27 mouse cellular contexts compared by ENCODE assay signal in genomic region chrX:53236404-53236803, GRCm38 (mm10). TPM values are rescaled to one million over a fixed set of nuclear protein-coding genes. Genes with fewer than 3 reads are reported as not detected.
A peak's percentile ranks its signal among the peaks of the same experiment; 100 is the strongest.
DNase-seq lines count a peak whose midpoint lies in the region; ATAC-seq and TF ChIP-seq lines count a peak whose summit lies in the region.
"Had no signal": no experiment of that assay in that cellular context is flagged by ENCODE, and none has a peak within 500 bp of the region (broad histone marks: within the 10 kb centered on the region; RNA-seq: fewer than 3 reads in every experiment).

No protein-coding gene starts in this region.

- H3K27me3 ChIP-seq in liver, embryonic 11.5 days (replicated peaks; ENCODE audit: control insufficient read depth, insufficient read depth, low read length), result no peaks in the 10 kb centered on the region
- H3K27me3 ChIP-seq in limb, embryonic 10.5 days (ENCODE audit: low read depth, poor library complexity, severe bottlenecking), result peaks cover 5% of the 10 kb centered on the region; the same call in 1 of the 2 replicates
- H3K27me3 ChIP-seq in liver, embryonic 16.5 days (ENCODE audit: control insufficient read depth, insufficient read depth, low read depth, low read length), result no peaks in the 10 kb centered on the region
- H3K27me3 ChIP-seq: embryonic facial prominence, embryonic 13.5 days; forebrain, embryonic 12.5 days; heart, embryonic 13.5 days; hindbrain, embryonic 12.5 days had no signal

- H3K4me2 ChIP-seq in liver, embryonic 11.5 days, result no peak overlapping the region
- no peak overlapping the region for H3K4me2 ChIP-seq in liver, embryonic 16.5 days (ENCODE audit: low read depth, low read length)
- H3K4me2 ChIP-seq: embryonic facial prominence, embryonic 13.5 days; forebrain, embryonic 12.5 days; heart, embryonic 13.5 days; hindbrain, embryonic 12.5 days had no signal

- no peak for DNase-seq in liver, embryonic 11.5 days (ENCODE audit: low spot score)
- DNase-seq in liver (no peak), ES-E14 (ENCODE audit: low read depth, low spot score) (peak; percentile 11)
- no peak for DNase-seq in limb, embryonic 10.5 days (ENCODE audit: low spot score)
- no peak for DNase-seq in frontal cortex, adult 2 months (ENCODE audit: extremely low spot score in 1 of 2, low spot score in 1 of 2)
- DNase-seq in spleen, adult 18-20 months, result no peak
- DNase-seq in kidney, postnatal 14 days, result no peak
- DNase-seq: adrenal gland, adult 8-10 months; adrenal gland, postnatal 36 days; cerebellum, adult 11 months; cerebellum, adult 8-10 months; cerebellum, postnatal 14 days; gastrocnemius, postnatal 25 days; heart, postnatal 4 days had no signal

- no peak overlapping the region for H3K4me3 ChIP-seq in liver, embryonic 11.5 days (ENCODE audit: low read depth, low read length)
- no peak overlapping the region for H3K4me3 ChIP-seq in ES-E14 (ENCODE audit: insufficient read depth in 1 of 2, low read depth in 1 of 2, low read length in 2 of 2, poor library complexity in 1 of 2, severe bottlenecking in 1 of 2)
- no peak overlapping the region for H3K4me3 ChIP-seq in limb, embryonic 10.5 days
- no peak overlapping the region for H3K4me3 ChIP-seq in liver, embryonic 16.5 days (ENCODE audit: low read depth, low read length)
- H3K4me3 ChIP-seq: embryonic facial prominence, embryonic 13.5 days; forebrain, embryonic 12.5 days; heart, embryonic 13.5 days; hindbrain, embryonic 12.5 days had no signal

- no peaks in the 10 kb centered on the region for H3K9me3 ChIP-seq in liver, embryonic 11.5 days (ENCODE audit: control insufficient read depth, low read length)
- H3K9me3 ChIP-seq in ES-E14 (ENCODE audit: control insufficient read depth, insufficient read depth, low read depth, low read length), result no peaks in the 10 kb centered on the region
- H3K9me3 ChIP-seq in limb, embryonic 10.5 days (replicated peaks), result no peaks in the 10 kb centered on the region
- H3K9me3 ChIP-seq in liver, embryonic 16.5 days (replicated peaks; ENCODE audit: control insufficient read depth, low read length), result no peaks in the 10 kb centered on the region
- H3K9me3 ChIP-seq: embryonic facial prominence, embryonic 13.5 days; forebrain, embryonic 12.5 days; heart, embryonic 13.5 days; hindbrain, embryonic 12.5 days had no signal

- H3K9ac ChIP-seq in liver, embryonic 11.5 days (ENCODE audit: low read depth, low read length), result no peak overlapping the region
- no peak overlapping the region for H3K9ac ChIP-seq in ES-E14 (ENCODE audit: insufficient read depth, low read depth, low read length, poor library complexity, severe bottlenecking)
- H3K9ac ChIP-seq in liver, embryonic 16.5 days (ENCODE audit: low read depth, low read length), result no peak overlapping the region
- H3K9ac ChIP-seq: embryonic facial prominence, embryonic 13.5 days; forebrain, embryonic 12.5 days; heart, embryonic 13.5 days; hindbrain, embryonic 12.5 days had no signal

- no peaks in the 10 kb centered on the region for H3K36me3 ChIP-seq in liver, embryonic 11.5 days (ENCODE audit: control insufficient read depth, insufficient read depth, low read length)
- no peaks in the 10 kb centered on the region for H3K36me3 ChIP-seq in ES-E14 (ENCODE audit: control insufficient read depth, insufficient read depth, low read length, poor library complexity, severe bottlenecking)
- H3K36me3 ChIP-seq in limb, embryonic 10.5 days, result no peaks in the 10 kb centered on the region
- no peaks in the 10 kb centered on the region for H3K36me3 ChIP-seq in liver, embryonic 16.5 days (ENCODE audit: control insufficient read depth, insufficient read depth)
- H3K36me3 ChIP-seq: embryonic facial prominence, embryonic 13.5 days; forebrain, embryonic 12.5 days; heart, embryonic 13.5 days; hindbrain, embryonic 12.5 days had no signal

- no peak overlapping the region for H3K27ac ChIP-seq in liver, embryonic 11.5 days (ENCODE audit: low read depth, low read length)
- H3K27ac ChIP-seq in ES-E14 (ENCODE audit: insufficient read depth, low read depth, low read length, poor library complexity, severe bottlenecking), result no peak overlapping the region
- peak overlapping the region; percentile 71 for H3K27ac ChIP-seq in limb, embryonic 10.5 days
- H3K27ac ChIP-seq in liver, embryonic 16.5 days (ENCODE audit: low read length), result no peak overlapping the region
- H3K27ac ChIP-seq: embryonic facial prominence, embryonic 13.5 days; forebrain, embryonic 12.5 days; heart, embryonic 13.5 days; hindbrain, embryonic 12.5 days had no signal

- WGBS in liver, embryonic 11.5 days, result 45% methylated on average over 7 of the region's 7 CpGs
- WGBS in limb, embryonic 10.5 days, result 66% methylated on average over 7 of the region's 7 CpGs
- WGBS in liver, embryonic 16.5 days (ENCODE audit: insufficient replicate concordance), result 29% methylated on average over 7 of the region's 7 CpGs

- in situ Hi-C loops in ES-E14 (cut with MboI; ENCODE audit: low sequenced_read_pairs in 2 of 2, unreplicated experiment in 2 of 2), result no loop called here

- ATAC-seq in liver, embryonic 11.5 days (replicated peaks; ENCODE audit: low FRiP score), result peak; percentile 77
- ATAC-seq in liver, embryonic 16.5 days (ENCODE audit: low read depth), result 0 out of 2 replicates have a peak, but pooled peaks have one; percentile 30
- ATAC-seq: forebrain, embryonic 16.5 days; hindbrain, embryonic 16.5 days had no signal

- no peaks in the 10 kb centered on the region; the same call in 1 of the 2 replicates for H3K4me1 ChIP-seq in liver, embryonic 11.5 days (replicated peaks; ENCODE audit: control insufficient read depth, insufficient read depth, low read length)
- no peaks in the 10 kb centered on the region for H3K4me1 ChIP-seq in ES-E14 (ENCODE audit: control insufficient read depth in 2 of 2, insufficient read depth in 2 of 2, low read length in 2 of 2, poor library complexity in 1 of 2)
- H3K4me1 ChIP-seq in limb, embryonic 10.5 days, result peaks cover 27% of the 10 kb centered on the region
- H3K4me1 ChIP-seq in liver, embryonic 16.5 days (ENCODE audit: control insufficient read depth, low read depth, low read length), result no peaks in the 10 kb centered on the region
- H3K4me1 ChIP-seq: embryonic facial prominence, embryonic 13.5 days; forebrain, embryonic 12.5 days; hindbrain, embryonic 12.5 days had no signal

TF ChIP-seq in ES-E14, 5 proteins besides CTCF, POLR2A, EP300 and RAD21:
- TF ChIP-seq ZNF384 (IDR thresholded peaks at IDR 0.05; ENCODE audit: low read depth, low read length), result no peak
- no peak for TF ChIP-seq ZC3H11A (IDR thresholded peaks at IDR 0.05; ENCODE audit: borderline replicate concordance, low read depth, low read length)

RNA-seq across cellular contexts. Expression of gene Plac1, which starts 3.5 kb away (rescaled TPM):
- polyA plus RNA-seq in liver, embryonic 11.5 days (2014; fragmentation: Nextera tagmentation; extraction: Ambion mirVana), result 3.6 and 4.3 TPM in 2 replicates
- 0.42 and 5.7 TPM in 2 replicates for total RNA-seq in ES-E14 (2012; rRNA removed)
- 7.7 and 10.2 TPM in 2 replicates for polyA plus RNA-seq in limb, embryonic 10.5 days (2016; fragmentation: Nextera tagmentation; extraction: Ambion mirVana)
- polyA plus RNA-seq in liver, embryonic 16.5 days (2015; fragmentation: Nextera tagmentation; extraction: Ambion mirVana), result 0.85 and 0.91 TPM in 2 replicates
- polyA plus RNA-seq in frontal cortex, adult 2 months (2012; rRNA removed), result 0.40 and 1.7 TPM in 2 replicates
- total RNA-seq: adrenal gland, adult 8-10 months; adrenal gland, postnatal 36 days; gastrocnemius, adult 18-20 months; gastrocnemius, postnatal 25 days; granulocyte monocyte progenitor cell, adult 5-6 weeks; heart, adult 8-10 months had no signal
- polyA plus RNA-seq: cortical plate, adult 2 months; forebrain, embryonic 16.5 days; hindbrain, embryonic 16.5 days had no signal

RNA-seq across cellular contexts. Expression of gene Fam122b, which starts 33.2 kb away (rescaled TPM):
- polyA plus RNA-seq in liver, embryonic 11.5 days (2014; fragmentation: Nextera tagmentation; extraction: Ambion mirVana), result 11.1 and 13.5 TPM in 2 replicates
- 9.4 and 12.2 TPM in 2 replicates for total RNA-seq in ES-E14 (2012; rRNA removed)
- polyA plus RNA-seq in limb, embryonic 10.5 days (2016; fragmentation: Nextera tagmentation; extraction: Ambion mirVana), result 6.8 and 10.3 TPM in 2 replicates
- polyA plus RNA-seq in liver, embryonic 16.5 days (2015; fragmentation: Nextera tagmentation; extraction: Ambion mirVana), result 4.4 and 4.6 TPM in 2 replicates
- polyA plus RNA-seq in frontal cortex, adult 2 months (2012; rRNA removed), result 4.9 and 5.1 TPM in 2 replicates

RNA-seq across cellular contexts. Expression of gene Fam122c, which starts 36.8 kb away (rescaled TPM):
- polyA plus RNA-seq in liver, embryonic 11.5 days (2014; fragmentation: Nextera tagmentation; extraction: Ambion mirVana), result not detected in 2 replicates
- not detected in 2 replicates for total RNA-seq in ES-E14 (2012; rRNA removed)
- polyA plus RNA-seq in limb, embryonic 10.5 days (2016; fragmentation: Nextera tagmentation; extraction: Ambion mirVana), result not detected in 2 replicates
- not detected in 2 replicates for polyA plus RNA-seq in liver, embryonic 16.5 days (2015; fragmentation: Nextera tagmentation; extraction: Ambion mirVana)
- not detected in 2 replicates for polyA plus RNA-seq in frontal cortex, adult 2 months (2012; rRNA removed)
- total RNA-seq: adrenal gland, adult 8-10 months; adrenal gland, postnatal 36 days; gastrocnemius, adult 18-20 months; gastrocnemius, postnatal 25 days; granulocyte monocyte progenitor cell, adult 5-6 weeks; heart, adult 8-10 months; heart, postnatal 4 days had no signal
- polyA plus RNA-seq: C2C12; cortical plate, adult 2 months; embryonic facial prominence, embryonic 13.5 days; forebrain, embryonic 12.5 days; forebrain, embryonic 16.5 days; heart, embryonic 13.5 days; heart, postnatal 0 days; hindbrain, embryonic 12.5 days; hindbrain, embryonic 16.5 days had no signal
